Mouse (Mus musculus) ES-Bruce4 (cell line): ENCODE data around the gene Gm11549. TPM values are rescaled to one million over a fixed set of nuclear protein-coding genes. Genes with fewer than 3 reads are reported as not detected.

ENCODE experiments used
- H3K27ac ChIP-seq: 2 replicates; pipeline ENCODE4 v1.5.1; 2012; ENCODE audit warnings: low read length, inconsistent platforms; ENCODE audit not compliant: insufficient read depth
- H3K27me3 ChIP-seq: 2 replicates; pipeline ENCODE4 v1.6.1; 2012; ENCODE audit warnings: mild to moderate bottlenecking, low read length, inconsistent platforms; ENCODE audit not compliant: control insufficient read depth, poor library complexity, insufficient read depth, severe bottlenecking
- H3K36me3 ChIP-seq: 2 replicates; pipeline ENCODE4 v1.6.1; 2012; ENCODE audit warnings: inconsistent platforms, mild to moderate bottlenecking, low read length, moderate library complexity; ENCODE audit not compliant: control insufficient read depth, poor library complexity, insufficient read depth, severe bottlenecking
- H3K4me1 ChIP-seq: one replicate; pipeline ENCODE4 v1.8.1; 2011; ENCODE audit warnings: low read length; ENCODE audit not compliant: control insufficient read depth, insufficient read depth
- H3K4me3 ChIP-seq: 2 replicates; pipeline ENCODE4 v1.5.1; 2011; ENCODE audit warnings: low read depth, mild to moderate bottlenecking, low read length
- H3K9ac ChIP-seq: 2 replicates; pipeline ENCODE4 v1.6.1; 2012; ENCODE audit warnings: low read depth, mild to moderate bottlenecking, inconsistent platforms; ENCODE audit not compliant: poor library complexity, severe bottlenecking
- H3K9me3 ChIP-seq: replicated peaks from 2 replicates; pipeline ENCODE4 v1.6.1; 2012; ENCODE audit warnings: mild to moderate bottlenecking, low read length, inconsistent platforms; ENCODE audit not compliant: control insufficient read depth, poor library complexity, insufficient read depth, severe bottlenecking
- CTCF ChIP-seq: IDR thresholded peaks from one replicate; pipeline ENCODE4 v1.8.1; 2011; ENCODE audit warnings: low read depth, low read length
- EP300 ChIP-seq: IDR thresholded peaks from 2 replicates; pipeline ENCODE4 v1.6.1; 2011; ENCODE audit warnings: low read depth, low read length; ENCODE audit not compliant: insufficient read depth
- POLR2A ChIP-seq: IDR thresholded peaks from one replicate; pipeline ENCODE4 v1.8.1; 2011; ENCODE audit warnings: low read length; ENCODE audit not compliant: insufficient read depth
- polyA plus RNA-seq: library from polyadenylated mRNA; stranded (reverse); fragments of >200 nt; gene quantifications from 2 replicates; pipeline ENCODE4 v1.2.4, GENCODE M21; 2011; ENCODE audit warnings: low read depth; ENCODE audit not compliant: missing spikeins, insufficient read depth, insufficient read length

The Gm11549 gene
- polyA plus RNA-seq, 1 experiment: not detected

GRCm38 (mm10) chr3:36484292-36484691, 37.3 kb downstream of the Gm11549 start:
- H3K27ac ChIP-seq: no peak overlapping the region
- TF ChIP-seq CTCF: no peak
- no peak for TF ChIP-seq POLR2A
- no peak for TF ChIP-seq EP300
- no peaks in the 10 kb centered on the region; the same call in 1 of the 2 replicates for H3K27me3 ChIP-seq
- no peaks in the 10 kb centered on the region for H3K36me3 ChIP-seq
- no peaks in the 10 kb centered on the region for H3K9me3 ChIP-seq
- H3K9ac ChIP-seq: no peak overlapping the region
- H3K4me1 ChIP-seq: no peaks in the 10 kb centered on the region
- no peak overlapping the region for H3K4me3 ChIP-seq

- no peaks in the 10 kb centered on the region; the same call in 1 of the 2 replicates for H3K27me3 ChIP-seq
- H3K4me1 ChIP-seq: no peaks in the 10 kb centered on the region
- H3K36me3 ChIP-seq: no peaks in the 10 kb centered on the region
- no peaks in the 10 kb centered on the region for H3K9me3 ChIP-seq
- H3K27ac ChIP-seq: no peak overlapping the region
- TF ChIP-seq POLR2A: no peak
- no peak for TF ChIP-seq CTCF
- no peak for TF ChIP-seq EP300
- H3K4me3 ChIP-seq: no peak overlapping the region
- H3K9ac ChIP-seq: no peak overlapping the region
Observed at GRCm38 (mm10) chr3:36482940-36483339, 38.7 kb downstream of the Gm11549 start.

- Histone ChIP-seq H3K4me1 (no peaks in the 10 kb centered on the region), H3K9me3 (no peaks in the 10 kb centered on the region), H3K36me3 (no peaks in the 10 kb centered on the region), H3K4me3 (no peak overlapping the region), H3K9ac (no peak overlapping the region), H3K27ac (0 out of 2 replicates have a peak overlapping the region, but pooled peaks have one; percentile 13), H3K27me3 (no peaks in the 10 kb centered on the region; the same call in 1 of the 2 replicates)
- TF ChIP-seq POLR2A (no peak), CTCF (no peak), EP300 (no peak)
Observed at GRCm38 (mm10) chr3:36481776-36482193, 39.8 kb downstream of the Gm11549 start.

- no peak for TF ChIP-seq EP300
- no peak for TF ChIP-seq POLR2A
- no peak for TF ChIP-seq CTCF
Observed at GRCm38 (mm10) chr3:36480486-36480885, 41.1 kb downstream of the Gm11549 start.

GRCm38 (mm10) chr3:36478776-36479175, 42.8 kb downstream of the Gm11549 start:
- no peaks in the 10 kb centered on the region for H3K27me3 ChIP-seq
- no peak overlapping the region for H3K4me3 ChIP-seq
- H3K9ac ChIP-seq: no peak overlapping the region
- H3K36me3 ChIP-seq: no peaks in the 10 kb centered on the region
- H3K27ac ChIP-seq: no peak overlapping the region
- no peaks in the 10 kb centered on the region for H3K4me1 ChIP-seq
- no peaks in the 10 kb centered on the region for H3K9me3 ChIP-seq
- TF ChIP-seq POLR2A (no peak), EP300 (no peak), CTCF (no peak)

More at GRCm38 (mm10) chr3:36480486-36480885, 41.1 kb downstream of the Gm11549 start:
- Histone ChIP-seq H3K27me3 (no peaks in the 10 kb centered on the region), H3K27ac (no peak overlapping the region), H3K9me3 (no peaks in the 10 kb centered on the region), H3K9ac (no peak overlapping the region), H3K36me3 (no peaks in the 10 kb centered on the region), H3K4me3 (no peak overlapping the region), H3K4me1 (no peaks in the 10 kb centered on the region)

- H3K27ac ChIP-seq: no peak overlapping the region
- peak overlapping the region; percentile 5; the same call in 1 of the 2 replicates for H3K9ac ChIP-seq
- no peaks in the 10 kb centered on the region for H3K4me1 ChIP-seq
- TF ChIP-seq CTCF: no peak
- no peak for TF ChIP-seq POLR2A
- TF ChIP-seq EP300: no peak
- no peaks in the 10 kb centered on the region for H3K9me3 ChIP-seq
- H3K27me3 ChIP-seq: no peaks in the 10 kb centered on the region
- no peaks in the 10 kb centered on the region for H3K36me3 ChIP-seq
- H3K4me3 ChIP-seq: peak overlapping the region; percentile 16
Observed at GRCm38 (mm10) chr3:36476261-36477155, 45.1 kb downstream of the Gm11549 start.
